27 mouse cellular contexts compared by ENCODE assay signal in genomic region chr17:79786270-79786669, GRCm38 (mm10).
DNase-seq lines count a peak whose midpoint lies in the region; ATAC-seq and TF ChIP-seq lines count a peak whose summit lies in the region.
"Had no signal": no experiment of that assay in that cellular context is flagged by ENCODE, and none has a peak within 500 bp of the region (broad histone marks: within the 10 kb centered on the region; RNA-seq: fewer than 3 reads in every experiment).

No protein-coding gene starts in this region.

- H3K27me3 ChIP-seq in lung, embryonic 14.5 days (ENCODE audit: insufficient read depth, low read length) = no peaks in the 10 kb centered on the region
- H3K27me3 ChIP-seq in C2C12 (ENCODE audit: control insufficient read depth, insufficient read depth, insufficient read length) = no peaks in the 10 kb centered on the region
- H3K27me3 ChIP-seq in hindbrain, embryonic 11.5 days (ENCODE audit: control insufficient read depth, insufficient read depth, low read length) = no peaks in the 10 kb centered on the region
- H3K27me3 ChIP-seq: CH12.LX; embryonic facial prominence, embryonic 13.5 days; heart, embryonic 12.5 days; limb, embryonic 15.5 days; liver, embryonic 13.5 days; midbrain, embryonic 15.5 days had no signal

- no peaks in the 10 kb centered on the region for H3K36me3 ChIP-seq in lung, embryonic 14.5 days (ENCODE audit: insufficient read depth)
- H3K36me3 ChIP-seq in C2C12 (ENCODE audit: control insufficient read depth, insufficient read depth) = no peaks in the 10 kb centered on the region
- no peaks in the 10 kb centered on the region for H3K36me3 ChIP-seq in hindbrain, embryonic 11.5 days (ENCODE audit: control insufficient read depth, insufficient read depth, low read length)
- H3K36me3 ChIP-seq: embryonic facial prominence, embryonic 13.5 days; heart, embryonic 12.5 days; limb, embryonic 15.5 days; liver, embryonic 13.5 days; midbrain, embryonic 10.5 days; midbrain, embryonic 15.5 days had no signal

- peak overlapping the region; percentile 47; the same call in 1 of the 2 replicates for H3K27ac ChIP-seq in lung, embryonic 14.5 days (ENCODE audit: low read depth)
- no peak overlapping the region for H3K27ac ChIP-seq in hindbrain, embryonic 11.5 days (ENCODE audit: low read depth, low read length)
- H3K27ac ChIP-seq: embryonic facial prominence, embryonic 13.5 days; heart, adult 2 months; hindbrain, embryonic 14.5 days; layer of hippocampus, adult 2 months; limb, embryonic 15.5 days; liver, embryonic 13.5 days; midbrain, embryonic 10.5 days; midbrain, embryonic 15.5 days had no signal

- no peak overlapping the region for H3K4me2 ChIP-seq in lung, embryonic 14.5 days
- H3K4me2 ChIP-seq in hindbrain, embryonic 11.5 days (replicated peaks; ENCODE audit: low read depth, low read length) = no peak overlapping the region
- H3K4me2 ChIP-seq: embryonic facial prominence, embryonic 13.5 days; heart, embryonic 12.5 days; hindbrain, embryonic 14.5 days; limb, embryonic 15.5 days; liver, embryonic 13.5 days; midbrain, embryonic 15.5 days had no signal

- no peak for DNase-seq in lung, embryonic 14.5 days
- DNase-seq in lung, postnatal 36 days = no peak
- no peak for DNase-seq in hindbrain, embryonic 11.5 days (ENCODE audit: low spot score)
- DNase-seq in left cerebral cortex, postnatal 36 days (ENCODE audit: low spot score in 2 of 2) = no peak
- DNase-seq in frontal cortex, postnatal 10 days (ENCODE audit: low spot score in 2 of 2) = no peak
- DNase-seq: adrenal gland, adult 8-10 months; B cell, adult 2 months; cerebellum, adult 11 months; cerebellum, adult 9-10 months; left cerebral cortex, postnatal 4 days; liver, embryonic 13.5 days; lung, adult 2 months; right cerebral cortex, adult 18-20 months; thymus, adult 2 months had no signal

- H3K79me2 ChIP-seq in C2C12 (ENCODE audit: control insufficient read depth, insufficient read depth) = no peaks in the 10 kb centered on the region

- no peak overlapping the region for H3ac ChIP-seq in C2C12 (ENCODE audit: control insufficient read depth, insufficient read length, low read depth)

- H3K79me3 ChIP-seq in C2C12 (ENCODE audit: low read depth) = no peaks in the 10 kb centered on the region

- 0 out of 2 replicates have a peak, but pooled peaks cover 6% of the 10 kb centered on the region for H3K4me1 ChIP-seq in lung, embryonic 14.5 days (ENCODE audit: insufficient read depth)
- H3K4me1 ChIP-seq in hindbrain, embryonic 11.5 days (replicated peaks; ENCODE audit: control insufficient read depth, insufficient read depth, low read length) = no peaks in the 10 kb centered on the region
- H3K4me1 ChIP-seq: embryonic facial prominence, embryonic 13.5 days; heart, embryonic 12.5 days; limb, embryonic 15.5 days; liver, embryonic 13.5 days; midbrain, embryonic 10.5 days; midbrain, embryonic 15.5 days had no signal

- H3K9me3 ChIP-seq in lung, embryonic 14.5 days (ENCODE audit: low read depth, low read length) = no peaks in the 10 kb centered on the region
- no peaks in the 10 kb centered on the region for H3K9me3 ChIP-seq in hindbrain, embryonic 11.5 days (ENCODE audit: control insufficient read depth, low read length)
- H3K9me3 ChIP-seq: heart, embryonic 12.5 days; limb, embryonic 15.5 days; liver, embryonic 13.5 days; midbrain, embryonic 10.5 days; midbrain, embryonic 15.5 days had no signal

- 77% methylated on average over 5 of the region's 5 CpGs for WGBS in lung, embryonic 14.5 days
- WGBS in hindbrain, embryonic 11.5 days = 97% methylated on average over 5 of the region's 5 CpGs

- no peak for TF ChIP-seq CTCF in lung, embryonic 14.5 days (IDR thresholded peaks at IDR 0.05; ENCODE audit: low read depth)
- no peak for TF ChIP-seq CTCF in C2C12 (IDR thresholded peaks at IDR 0.05; ENCODE audit: control insufficient read depth, insufficient read depth, insufficient read length)

- no peak overlapping the region for H3K9ac ChIP-seq in lung, embryonic 14.5 days
- no peak overlapping the region for H3K9ac ChIP-seq in hindbrain, embryonic 11.5 days (ENCODE audit: low read depth, low read length)
- H3K9ac ChIP-seq: embryonic facial prominence, embryonic 13.5 days; heart, embryonic 12.5 days; hindbrain, embryonic 14.5 days; limb, embryonic 15.5 days; liver, embryonic 13.5 days; midbrain, embryonic 15.5 days had no signal

- intact Hi-C loops in left cerebral cortex, postnatal 36 days (cut with DNase I) = no loop called here

- ATAC-seq in lung, embryonic 14.5 days (ENCODE audit: insufficient read depth) = no peak
- peak; percentile 29; the same call in 1 of the 2 replicates for ATAC-seq in granulocyte monocyte progenitor cell, adult 5-6 weeks (replicated peaks; ENCODE audit: poor library complexity, severe bottlenecking)
- no peak for ATAC-seq in hindbrain, embryonic 11.5 days (ENCODE audit: low FRiP score)
- ATAC-seq: intestine, postnatal 0 days; midbrain, embryonic 15.5 days had no signal

- no peak overlapping the region for H3K4me3 ChIP-seq in lung, embryonic 14.5 days (ENCODE audit: low read depth, low read length)
- no peak overlapping the region for H3K4me3 ChIP-seq in C2C12 (ENCODE audit: insufficient read depth, poor library complexity, severe bottlenecking)
- no peak overlapping the region for H3K4me3 ChIP-seq in hindbrain, embryonic 11.5 days (ENCODE audit: low read depth, low read length)
- H3K4me3 ChIP-seq: embryonic facial prominence, embryonic 13.5 days; erythroblast, embryonic 14.5 days; heart, adult 2 months; heart, embryonic 12.5 days; layer of hippocampus, adult 2 months; limb, embryonic 15.5 days; liver, embryonic 13.5 days; midbrain, embryonic 10.5 days; midbrain, embryonic 15.5 days had no signal

TF ChIP-seq in C2C12, 6 proteins besides CTCF, POLR2A, EP300 and RAD21:
- TF ChIP-seq FOSL1 (IDR thresholded peaks at IDR 0.05; ENCODE audit: insufficient read depth, low read length, poor library complexity, severe bottlenecking) (no peak), CEBPB (IDR thresholded peaks at IDR 0.05; ENCODE audit: low read depth) (peak; percentile 79)
TF ChIP-seq in C2C12: peak in this region for 1.
